Mouse (Mus musculus): ENCODE data around the gene Col4a5.

GRCm38 (mm10) chrX:141724937-141725918 lies 250.0 kb downstream of the Col4a5 start, which contains the start of gene Irs4:
- no peak for TF ChIP-seq CTCF (IDR thresholded peaks at IDR 0.05; ENCODE audit: borderline replicate concordance, insufficient read depth, low read depth, low read length)
- TF ChIP-seq POLR2A (IDR thresholded peaks at IDR 0.05; ENCODE audit: borderline replicate concordance, insufficient read depth, low read length): no peak
